Mouse (Mus musculus): Measurements from ENCODE around the gene Duox2.
A peak's percentile ranks its signal among the peaks of the same experiment; 100 is the strongest.
"Not testable (repeated sequence)": the region's sequence is repeated elsewhere in the genome, so short reads cannot be mapped to it uniquely, and the experiment has no call there.

The Duox2 gene

DNA sequence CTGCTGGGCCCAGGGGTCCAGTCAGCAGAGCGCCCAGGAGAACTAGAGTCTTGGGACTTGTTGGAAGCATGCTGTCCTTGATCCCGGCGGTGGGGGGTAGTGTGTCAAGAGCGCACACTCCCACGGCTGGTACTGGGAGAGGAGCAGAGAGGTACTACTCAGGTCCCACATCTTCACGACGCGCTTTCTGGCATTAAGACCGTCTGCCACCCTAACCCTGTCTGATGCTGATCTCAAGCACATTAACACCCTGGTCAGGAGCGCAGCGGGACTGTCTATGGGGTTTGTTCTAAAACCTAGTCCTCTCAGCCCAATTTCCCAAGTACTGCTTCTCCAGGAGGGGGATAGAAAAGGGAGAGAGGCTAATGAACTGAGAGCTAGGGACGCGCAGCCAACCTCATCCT lies at the start of gene Duox2:
Gene Duox2 (minus strand): TSS at position 354 of the 404 bp plus-strand sequence.
- no peak for DNase-seq (ENCODE audit: low read depth)

DNA sequence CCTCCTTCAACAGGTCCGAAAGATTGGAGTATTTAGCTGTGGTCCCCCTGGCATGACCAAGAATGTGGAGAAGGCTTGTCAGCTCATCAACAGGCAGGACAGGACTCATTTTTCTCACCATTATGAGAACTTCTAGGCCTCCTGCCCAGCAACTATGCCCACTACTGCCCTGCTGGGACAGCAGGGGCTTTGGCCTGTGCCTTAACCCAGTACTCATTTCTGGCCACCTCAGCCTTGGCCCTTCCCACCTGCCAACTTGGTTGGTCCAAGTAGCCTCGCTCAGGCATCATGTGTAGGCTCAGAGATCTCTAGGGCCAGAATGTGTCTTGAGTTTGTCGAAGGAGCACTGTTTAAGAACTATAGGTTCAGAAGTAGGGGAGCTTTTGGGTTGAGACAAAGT lies 49.0 kb upstream of the Duox2 start:
- no peak for DNase-seq (ENCODE audit: low read depth)

GRCm38 (mm10) chr2:122346164-122346563 lies 47.9 kb upstream of the Duox2 start:
- DNase-seq (ENCODE audit: low read depth), result not testable (repeated sequence)

- DNase-seq (ENCODE audit: low read depth), result no peak
Observed at GRCm38 (mm10) chr2:122345106-122345893, 47.1 kb upstream of the Duox2 start.

GRCm38 (mm10) chr2:122337291-122337690 lies 39.0 kb upstream of the Duox2 start:
- DNase-seq (ENCODE audit: low read depth), result no peak

DNA sequence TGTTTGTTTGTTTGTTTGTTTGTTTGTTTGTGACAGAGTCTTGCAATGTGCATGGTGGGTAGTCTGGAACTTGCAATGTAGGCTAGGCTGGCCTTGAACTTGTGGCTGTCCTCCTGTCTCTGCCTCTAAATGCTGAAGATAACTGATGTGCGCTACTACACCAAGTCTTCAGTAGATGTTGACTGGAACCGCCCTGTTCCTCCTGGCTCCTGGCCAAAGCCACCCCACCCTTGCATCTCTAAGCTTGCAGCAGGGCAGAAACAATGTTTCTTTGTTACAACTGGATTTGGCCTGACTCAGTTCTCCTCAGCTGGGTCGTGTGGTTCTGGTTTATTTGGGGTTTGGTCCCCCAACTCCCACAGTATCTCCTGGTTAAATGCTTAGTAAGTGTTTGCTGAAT lies 35.9 kb upstream of the Duox2 start:
- peak; percentile 31 for DNase-seq (ENCODE audit: low read depth)

DNA sequence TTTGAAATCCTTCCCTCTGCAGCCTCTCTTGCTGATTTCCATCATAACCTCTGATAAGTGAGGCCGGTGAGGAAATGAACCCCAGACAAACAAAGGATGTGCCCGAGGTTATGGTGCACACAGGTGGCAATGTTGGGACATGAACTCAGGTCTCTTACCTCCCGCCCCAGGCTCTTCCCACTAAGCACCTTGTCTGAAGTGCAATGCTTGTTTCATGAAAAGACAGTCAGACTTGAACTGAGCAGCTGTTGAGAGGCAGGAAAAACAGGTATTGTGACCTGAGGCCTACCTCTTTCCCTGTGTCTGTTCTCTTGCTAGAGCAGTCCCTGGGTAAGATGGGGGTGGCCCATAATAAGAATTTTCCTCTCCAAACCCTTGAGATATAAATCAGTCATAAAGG lies 34.0 kb upstream of the Duox2 start:
- DNase-seq (ENCODE audit: low read depth), result no peak

DNA sequence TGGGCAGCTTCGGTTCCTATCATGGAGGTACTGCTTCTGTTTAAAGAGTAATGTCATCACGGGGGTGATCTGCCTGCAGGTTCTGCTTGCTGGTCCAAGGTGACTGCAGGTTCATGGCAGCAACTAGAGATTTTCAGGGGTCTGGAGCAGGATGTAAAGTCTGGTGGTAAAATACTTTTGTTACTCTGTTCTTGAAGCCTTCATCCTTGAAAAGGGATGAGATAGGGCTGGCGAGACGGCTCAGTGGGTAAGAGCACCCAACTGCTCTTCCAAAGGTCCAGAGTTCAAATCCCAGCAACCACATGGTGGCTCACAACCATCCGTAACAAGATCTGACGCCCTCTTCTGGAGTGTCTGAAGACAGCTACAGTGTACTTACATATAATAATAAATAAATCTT lies 32.1 kb upstream of the Duox2 start:
- not testable (repeated sequence) for DNase-seq (ENCODE audit: low read depth)

DNA sequence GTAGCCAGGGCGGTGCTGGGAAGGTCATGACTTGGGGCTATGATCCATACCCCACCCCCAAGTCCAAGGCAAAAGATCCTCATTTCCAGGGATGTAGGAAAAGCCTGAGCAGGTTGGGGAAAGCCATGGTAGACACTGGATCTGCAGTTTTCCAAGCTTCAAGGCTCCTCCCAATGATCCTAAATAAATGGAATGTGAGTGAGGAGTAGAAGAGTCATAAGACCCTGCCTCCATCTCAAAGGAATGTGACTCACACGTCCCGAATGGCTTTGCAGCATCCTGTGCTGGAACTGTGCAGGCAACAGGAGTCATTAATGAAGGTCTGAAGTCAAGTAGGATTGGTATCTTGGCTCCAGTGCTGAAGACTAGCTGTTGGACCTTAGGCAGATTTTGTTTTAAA lies 29.7 kb upstream of the Duox2 start:
- DNase-seq (ENCODE audit: low read depth), result no peak

DNA sequence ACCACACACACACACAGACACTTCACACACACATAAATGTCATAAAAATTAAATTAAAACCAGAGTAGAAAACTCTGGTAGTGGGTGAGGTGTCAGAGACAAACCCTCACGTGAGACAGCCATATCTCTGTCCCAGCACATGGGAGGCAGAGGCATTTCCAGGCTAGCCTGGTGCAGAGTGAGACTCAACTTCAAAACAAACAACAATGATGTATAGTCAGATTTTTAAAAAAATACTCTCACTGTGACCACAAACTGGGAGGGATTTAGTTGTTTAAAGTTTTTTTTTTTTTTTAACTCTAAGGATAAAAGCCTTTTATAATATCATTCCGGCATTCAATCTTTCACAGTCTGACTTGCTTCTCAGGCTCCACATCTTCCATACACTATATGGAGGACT lies 27.1 kb upstream of the Duox2 start:
- DNase-seq (ENCODE audit: low read depth), result no peak

GRCm38 (mm10) chr2:122324586-122324985 lies 26.3 kb upstream of the Duox2 start:
- DNase-seq (ENCODE audit: low read depth), result no peak

DNA sequence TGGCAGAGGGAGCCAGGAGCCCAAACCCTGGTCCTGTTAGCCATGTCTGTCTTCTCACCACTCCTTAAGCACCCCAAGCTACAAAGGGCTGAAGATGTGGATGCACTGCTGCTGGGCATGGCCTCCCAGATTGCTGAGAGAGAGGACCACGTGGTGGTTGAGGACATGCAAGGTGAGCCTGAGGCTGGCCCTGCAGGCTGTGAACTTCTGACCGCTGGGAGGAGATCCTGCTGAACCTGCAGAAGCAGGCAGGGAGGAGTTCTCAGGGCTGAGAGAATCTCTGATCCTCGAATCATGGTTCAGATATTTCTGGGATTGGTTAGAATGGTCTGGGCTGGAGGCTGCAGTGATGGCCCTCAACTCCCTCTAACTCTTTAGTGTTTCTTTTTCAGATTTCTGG lies 25.7 kb upstream of the Duox2 start:
- no peak for DNase-seq (ENCODE audit: low read depth)

DNA sequence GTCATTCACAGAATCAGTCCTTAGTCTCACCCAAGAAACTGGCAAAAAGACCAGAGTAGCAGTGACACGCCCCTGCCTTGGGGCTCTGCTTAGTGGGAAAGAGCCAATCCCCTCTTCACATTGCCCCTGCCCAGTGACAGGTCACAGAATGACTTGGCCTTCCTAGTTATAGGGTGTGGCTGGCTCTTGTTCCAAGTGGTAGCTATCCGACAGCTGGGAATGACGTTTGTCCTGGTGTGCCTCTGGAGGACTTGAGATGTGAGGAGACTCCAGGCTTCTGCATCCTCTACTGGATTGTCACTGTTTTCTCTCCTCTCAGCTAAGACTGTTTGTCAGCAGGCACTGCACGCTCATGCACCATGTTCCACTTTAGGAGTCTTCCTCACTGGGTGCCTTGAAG lies 19.1 kb upstream of the Duox2 start:
- no peak for DNase-seq (ENCODE audit: low read depth)

- DNase-seq (ENCODE audit: low read depth), result no peak
Observed at GRCm38 (mm10) chr2:122315372-122315771, 17.1 kb upstream of the Duox2 start, which contains the start of gene Duox1. TSS of gene Duox1 (plus strand) at chr2:122315672.

DNA sequence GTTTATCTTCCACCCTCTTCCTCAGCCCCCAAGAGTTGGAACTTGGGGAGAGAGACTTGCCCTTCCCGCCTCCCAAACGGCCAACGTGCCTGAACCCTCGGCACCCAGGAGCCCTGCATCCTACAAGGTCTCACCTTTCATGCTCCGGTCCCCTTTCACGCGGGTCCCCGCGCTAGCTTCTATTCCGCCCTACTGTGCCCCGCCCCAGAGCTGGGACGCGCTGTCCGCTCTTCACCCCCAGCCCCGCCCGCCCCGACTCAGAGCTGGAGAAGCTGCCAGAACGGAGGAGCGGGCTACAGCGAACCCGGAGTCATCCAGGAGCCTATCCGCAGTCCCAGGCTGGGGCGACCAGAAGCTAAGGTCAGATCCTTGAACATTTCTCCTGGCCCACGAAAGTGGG lies 15.3 kb upstream of the Duox2 start, which contains the start of gene Duoxa1:
Gene Duoxa1 (minus strand): TSS at position 195 of the 400 bp plus-strand sequence.
- DNase-seq (ENCODE audit: low read depth), result no peak

GRCm38 (mm10) chr2:122312722-122313417 lies 14.6 kb upstream of the Duox2 start:
- DNase-seq (ENCODE audit: low read depth), result peak; percentile 52

DNA sequence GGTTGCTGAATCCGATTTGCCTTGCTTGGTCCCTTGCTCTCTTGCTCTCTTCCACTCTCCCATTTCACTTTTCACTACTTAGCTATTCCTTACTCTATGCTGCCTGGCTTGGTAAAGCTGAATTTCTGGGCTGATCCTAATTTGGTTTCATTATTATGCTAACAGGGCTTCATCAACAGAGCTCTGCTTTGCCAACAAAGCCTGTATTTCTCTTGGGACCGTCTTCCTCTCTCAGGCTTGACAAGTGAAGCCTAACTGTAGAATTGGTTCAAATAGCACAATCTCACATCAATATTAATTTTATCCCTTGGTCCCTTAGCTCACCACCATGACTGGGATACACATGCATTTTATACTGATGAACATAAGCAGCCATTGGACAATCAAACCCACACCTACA lies 13.3 kb upstream of the Duox2 start:
- no peak for DNase-seq (ENCODE audit: low read depth)

GRCm38 (mm10) chr2:122309647-122310046 lies 11.4 kb upstream of the Duox2 start:
- DNase-seq (ENCODE audit: low read depth), result peak; percentile 38

GRCm38 (mm10) chr2:122306184-122306583 lies 7.9 kb upstream of the Duox2 start:
- peak; percentile 83 for DNase-seq (ENCODE audit: low read depth)

DNA sequence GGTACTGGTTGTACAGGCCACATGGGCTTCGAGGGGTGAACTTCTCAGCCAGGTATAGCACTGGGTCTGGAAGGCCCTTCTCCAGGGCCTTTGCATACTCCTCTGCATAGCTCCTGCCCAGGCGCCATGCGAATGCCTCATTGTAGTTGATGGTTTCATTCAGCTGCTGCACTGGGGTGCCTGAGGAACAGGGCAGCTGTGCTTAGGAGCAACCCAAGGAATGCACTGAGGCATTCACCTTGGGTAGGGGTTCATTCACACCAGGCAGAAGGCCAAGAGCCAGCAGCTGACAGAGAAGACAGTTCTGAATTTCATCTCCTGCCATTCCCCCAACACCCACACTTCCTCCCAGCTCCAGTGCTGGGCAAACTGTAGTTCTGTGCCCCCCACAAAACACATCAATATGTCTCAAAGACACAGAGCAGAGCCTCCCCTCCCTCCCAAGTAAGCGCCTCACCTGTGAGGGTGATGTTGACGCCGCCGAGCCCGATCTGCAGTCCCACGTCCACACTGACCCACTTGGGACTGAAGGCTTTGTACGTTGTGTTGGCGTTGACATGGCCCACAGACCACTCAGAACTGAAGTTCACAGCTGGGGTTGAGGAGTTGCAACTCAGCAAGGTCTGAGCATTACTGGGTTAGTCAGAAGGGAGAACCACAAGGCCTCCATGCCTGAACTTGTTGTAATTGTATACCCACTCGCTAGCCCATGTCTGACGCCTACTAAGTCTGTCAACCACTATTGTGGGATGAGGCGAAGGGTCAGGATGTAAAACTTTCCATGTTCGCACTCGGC lies 7.0 kb upstream of the Duox2 start:
- DNase-seq (ENCODE audit: low read depth), result no peak

DNA sequence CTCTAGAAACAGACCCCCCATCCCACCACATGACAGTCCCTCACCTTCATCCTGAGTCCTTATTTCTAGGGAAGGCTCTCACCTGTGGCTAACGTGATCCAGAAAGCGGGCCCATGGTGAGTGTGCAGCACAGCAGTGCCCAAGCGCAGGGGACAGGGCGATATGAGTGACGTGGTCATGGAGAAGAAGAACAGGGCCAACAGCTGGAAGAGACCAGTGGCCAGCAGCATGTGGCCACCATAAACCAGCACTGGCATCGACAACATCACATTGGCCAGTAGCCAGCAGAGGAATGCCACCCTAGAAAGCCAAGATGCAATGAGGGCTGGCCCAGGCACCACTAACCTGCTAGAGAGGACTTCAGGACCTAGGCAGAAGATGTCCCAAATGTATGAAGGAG lies 6.3 kb upstream of the Duox2 start:
- no peak for DNase-seq (ENCODE audit: low read depth)

- DNase-seq (ENCODE audit: low read depth), result peak; percentile 85
Observed at GRCm38 (mm10) chr2:122302574-122303241, 4.5 kb upstream of the Duox2 start.
